Mouse (Mus musculus): Measurements from ENCODE around the gene Omt2b. TPM values are rescaled to one million over a fixed set of nuclear protein-coding genes. Genes with fewer than 3 reads are reported as not detected.
"Not testable (repeated sequence)": the region's sequence is repeated elsewhere in the genome, so short reads cannot be mapped to it uniquely, and the experiment has no call there.

Gene Omt2b
- total RNA-seq, 1 experiment = not detected

GRCm38 (mm10) chr9:78296089-78296488 lies 31.3 kb upstream of the Omt2b start:
- in situ Hi-C loops (cut with MboI; ENCODE audit: low sequenced_read_pairs in 2 of 2, unreplicated experiment in 2 of 2); H3K4me3 ChIP-seq (ENCODE audit: insufficient read depth in 1 of 2, low read depth in 1 of 2, low read length in 2 of 2, poor library complexity in 1 of 2, severe bottlenecking in 1 of 2); H3K9me3 ChIP-seq (ENCODE audit: control insufficient read depth, insufficient read depth, low read depth, low read length); H3K27ac ChIP-seq (ENCODE audit: insufficient read depth, low read depth, low read length, poor library complexity, severe bottlenecking); H3K36me3 ChIP-seq (ENCODE audit: control insufficient read depth, insufficient read depth, low read length, poor library complexity, severe bottlenecking); H3K4me1 ChIP-seq (ENCODE audit: control insufficient read depth in 2 of 2, insufficient read depth in 2 of 2, low read length in 2 of 2, poor library complexity in 1 of 2); H3K9ac ChIP-seq (ENCODE audit: insufficient read depth, low read depth, low read length, poor library complexity, severe bottlenecking): not testable (repeated sequence)
- peak; percentile 55 for DNase-seq (ENCODE audit: low read depth, low spot score)
- peak; percentile 17; the same call in 1 of the 2 replicates for TF ChIP-seq ZC3H11A (IDR thresholded peaks at IDR 0.05; ENCODE audit: borderline replicate concordance, low read depth, low read length)

GRCm38 (mm10) chr9:78298232-78298631 lies 29.2 kb upstream of the Omt2b start:
- H3K27ac ChIP-seq (ENCODE audit: insufficient read depth, low read depth, low read length, poor library complexity, severe bottlenecking) = no peak overlapping the region
- no peak overlapping the region for H3K4me3 ChIP-seq (ENCODE audit: insufficient read depth in 1 of 2, low read depth in 1 of 2, low read length in 2 of 2, poor library complexity in 1 of 2, severe bottlenecking in 1 of 2)
- no peak overlapping the region for H3K9ac ChIP-seq (ENCODE audit: insufficient read depth, low read depth, low read length, poor library complexity, severe bottlenecking)
- TF ChIP-seq MAFK (IDR thresholded peaks at IDR 0.05; ENCODE audit: insufficient read depth, low read depth, low read length) (no peak), HCFC1 (IDR thresholded peaks at IDR 0.05; ENCODE audit: borderline replicate concordance, insufficient read depth, low read length) (no peak), ZNF384 (IDR thresholded peaks at IDR 0.05; ENCODE audit: low read depth, low read length) (no peak), CHD2 (IDR thresholded peaks at IDR 0.05; ENCODE audit: low read depth, low read length) (no peak), ZC3H11A (IDR thresholded peaks at IDR 0.05; ENCODE audit: borderline replicate concordance, low read depth, low read length) (no peak)
- in situ Hi-C loops (cut with MboI; ENCODE audit: low sequenced_read_pairs in 2 of 2, unreplicated experiment in 2 of 2) = no loop called here
- no peaks in the 10 kb centered on the region for H3K4me1 ChIP-seq (ENCODE audit: control insufficient read depth in 2 of 2, insufficient read depth in 2 of 2, low read length in 2 of 2, poor library complexity in 1 of 2)
- H3K36me3 ChIP-seq (ENCODE audit: control insufficient read depth, insufficient read depth, low read length, poor library complexity, severe bottlenecking) = no peaks in the 10 kb centered on the region
- H3K9me3 ChIP-seq (ENCODE audit: control insufficient read depth, insufficient read depth, low read depth, low read length) = no peaks in the 10 kb centered on the region
- DNase-seq (ENCODE audit: low read depth, low spot score) = no peak

- in situ Hi-C loops (cut with MboI; ENCODE audit: low sequenced_read_pairs in 2 of 2, unreplicated experiment in 2 of 2); H3K9me3 ChIP-seq (ENCODE audit: control insufficient read depth, insufficient read depth, low read depth, low read length); H3K36me3 ChIP-seq (ENCODE audit: control insufficient read depth, insufficient read depth, low read length, poor library complexity, severe bottlenecking); H3K4me3 ChIP-seq (ENCODE audit: insufficient read depth in 1 of 2, low read depth in 1 of 2, low read length in 2 of 2, poor library complexity in 1 of 2, severe bottlenecking in 1 of 2); DNase-seq (ENCODE audit: low read depth, low spot score); H3K27ac ChIP-seq (ENCODE audit: insufficient read depth, low read depth, low read length, poor library complexity, severe bottlenecking); H3K4me1 ChIP-seq (ENCODE audit: control insufficient read depth in 2 of 2, insufficient read depth in 2 of 2, low read length in 2 of 2, poor library complexity in 1 of 2); H3K9ac ChIP-seq (ENCODE audit: insufficient read depth, low read depth, low read length, poor library complexity, severe bottlenecking): not testable (repeated sequence)
Observed at GRCm38 (mm10) chr9:78299143-78299542, 28.2 kb upstream of the Omt2b start.

GRCm38 (mm10) chr9:78308122-78308521 lies 19.3 kb upstream of the Omt2b start:
- H3K4me1 ChIP-seq (ENCODE audit: control insufficient read depth in 2 of 2, insufficient read depth in 2 of 2, low read length in 2 of 2, poor library complexity in 1 of 2); H3K4me3 ChIP-seq (ENCODE audit: insufficient read depth in 1 of 2, low read depth in 1 of 2, low read length in 2 of 2, poor library complexity in 1 of 2, severe bottlenecking in 1 of 2); in situ Hi-C loops (cut with MboI; ENCODE audit: low sequenced_read_pairs in 2 of 2, unreplicated experiment in 2 of 2); H3K9me3 ChIP-seq (ENCODE audit: control insufficient read depth, insufficient read depth, low read depth, low read length); DNase-seq (ENCODE audit: low read depth, low spot score); H3K9ac ChIP-seq (ENCODE audit: insufficient read depth, low read depth, low read length, poor library complexity, severe bottlenecking); H3K27ac ChIP-seq (ENCODE audit: insufficient read depth, low read depth, low read length, poor library complexity, severe bottlenecking); H3K36me3 ChIP-seq (ENCODE audit: control insufficient read depth, insufficient read depth, low read length, poor library complexity, severe bottlenecking): not testable (repeated sequence)

GRCm38 (mm10) chr9:78314696-78315095 lies 12.7 kb upstream of the Omt2b start, which contains the start of gene Omt2a:
Gene Omt2a, minus strand, starts transcription at chr9:78314796.
- no peak within 1 kb of the TSS for H3K9ac ChIP-seq (ENCODE audit: insufficient read depth, low read depth, low read length, poor library complexity, severe bottlenecking)
- H3K4me3 ChIP-seq (ENCODE audit: insufficient read depth in 1 of 2, low read depth in 1 of 2, low read length in 2 of 2, poor library complexity in 1 of 2, severe bottlenecking in 1 of 2) = no peak within 1 kb of the TSS
- in situ Hi-C loops (cut with MboI; ENCODE audit: low sequenced_read_pairs in 2 of 2, unreplicated experiment in 2 of 2) = no loop called here
- TF ChIP-seq CHD2 (IDR thresholded peaks at IDR 0.05; ENCODE audit: low read depth, low read length) (no peak), HCFC1 (IDR thresholded peaks at IDR 0.05; ENCODE audit: borderline replicate concordance, insufficient read depth, low read length) (no peak), ZC3H11A (IDR thresholded peaks at IDR 0.05; ENCODE audit: borderline replicate concordance, low read depth, low read length) (no peak), MAFK (IDR thresholded peaks at IDR 0.05; ENCODE audit: insufficient read depth, low read depth, low read length) (no peak), ZNF384 (IDR thresholded peaks at IDR 0.05; ENCODE audit: low read depth, low read length) (no peak)
- DNase-seq (ENCODE audit: low read depth, low spot score) = no peak
- H3K27ac ChIP-seq (ENCODE audit: insufficient read depth, low read depth, low read length, poor library complexity, severe bottlenecking) = no peak within 1 kb of the TSS
- no peaks in the 10 kb centered on the region for H3K4me1 ChIP-seq (ENCODE audit: control insufficient read depth in 2 of 2, insufficient read depth in 2 of 2, low read length in 2 of 2, poor library complexity in 1 of 2)
- H3K9me3 ChIP-seq (ENCODE audit: control insufficient read depth, insufficient read depth, low read depth, low read length) = no peaks in the 10 kb centered on the region
- H3K36me3 ChIP-seq (ENCODE audit: control insufficient read depth, insufficient read depth, low read length, poor library complexity, severe bottlenecking) = no peaks in the 10 kb centered on the region
